Mouse (Mus musculus) MEL (cell line): ENCODE measurements around the gene Fut1. TPM values are rescaled to one million over a fixed set of nuclear protein-coding genes. Genes with fewer than 3 reads are reported as not detected.

Source experiments
- DNase-seq: peaks from one replicate; pipeline ENCODE4 v3.0.0; 2011; ENCODE audit warnings: low read depth, low spot score
- H3K27ac ChIP-seq: 2 replicates; pipeline ENCODE4 v1.5.1; 2012; ENCODE audit warnings: low read depth, mild to moderate bottlenecking, control low read depth, low read length, moderate library complexity; ENCODE audit not compliant: control insufficient read depth
- H3K27me3 ChIP-seq, 2 experiments: fragments of 150-350 bp in 1 of 2; sonication (generic) in 1 of 2; 2 replicates each; pipeline ENCODE4 v1.6.1; 2012; ENCODE audit warnings: low read length in 2 of 2, mild to moderate bottlenecking in 2 of 2, improper control_type of control experiment in 1 of 2, moderate library complexity in 1 of 2; ENCODE audit not compliant: insufficient read depth in 2 of 2, control insufficient read depth in 1 of 2
- H3K36me3 ChIP-seq, 2 experiments: 2 replicates each; pipeline ENCODE4 v1.6.1; 2012 to 2014; ENCODE audit warnings: low read length in 2 of 2, improper control_type of control experiment in 1 of 2, inconsistent platforms in 1 of 2, mild to moderate bottlenecking in 1 of 2; ENCODE audit not compliant: insufficient read depth in 2 of 2, control insufficient read depth in 1 of 2
- H3K4me1 ChIP-seq, 2 experiments: fragments of 150-350 bp in 1 of 2; sonication (generic) in 1 of 2; 2 replicates each; pipeline ENCODE4 v1.6.1; 2012; ENCODE audit warnings: low read length in 2 of 2, improper control_type of control experiment in 1 of 2, mild to moderate bottlenecking in 1 of 2; ENCODE audit not compliant: insufficient read depth in 2 of 2, control insufficient read depth in 1 of 2
- H3K4me3 ChIP-seq, 2 experiments: fragments of 150-350 bp in 1 of 2; sonication (generic) in 1 of 2; 2 replicates each; pipeline ENCODE4 v1.5.1; 2012; ENCODE audit warnings: low read depth in 2 of 2, low read length in 2 of 2, mild to moderate bottlenecking in 2 of 2, moderate library complexity in 2 of 2, control low read depth in 1 of 2, improper control_type of control experiment in 1 of 2; ENCODE audit not compliant: control insufficient read depth in 1 of 2, insufficient read depth in 1 of 2
- H3K79me2 ChIP-seq: 2 replicates; pipeline ENCODE4 v1.6.1; 2012; ENCODE audit warnings: mild to moderate bottlenecking, low read length, moderate library complexity; ENCODE audit not compliant: control insufficient read depth, poor library complexity, insufficient read depth
- H3K9ac ChIP-seq: 2 replicates; pipeline ENCODE4 v1.6.1; 2012; ENCODE audit warnings: low read depth, mild to moderate bottlenecking, control low read depth, low read length, moderate library complexity; ENCODE audit not compliant: control insufficient read depth, poor library complexity, severe bottlenecking
- H3K9me3 ChIP-seq: fragments of 150-350 bp; sonication (generic); replicated peaks from 2 replicates; pipeline ENCODE4 v1.6.1; 2012; ENCODE audit warnings: mild to moderate bottlenecking, low read length, improper control_type of control experiment, moderate library complexity; ENCODE audit not compliant: insufficient read depth
- CHD2 ChIP-seq: IDR thresholded peaks from 2 replicates; pipeline ENCODE4 v1.6.1; 2011; ENCODE audit warnings: low read length, improper control_type of control experiment
- E2F4 ChIP-seq: IDR thresholded peaks from 2 replicates; pipeline ENCODE4 v1.6.1; 2011; ENCODE audit warnings: low read depth, low read length, improper control_type of control experiment, borderline replicate concordance
- ETS1 ChIP-seq: IDR thresholded peaks from 2 replicates; pipeline ENCODE4 v1.6.1; 2012; ENCODE audit warnings: low read depth, mild to moderate bottlenecking, inconsistent platforms, low read length, improper control_type of control experiment, moderate library complexity
- GABPA ChIP-seq: IDR thresholded peaks from 2 replicates; pipeline ENCODE4 v1.6.1; 2012; ENCODE audit warnings: low read depth, mild to moderate bottlenecking, inconsistent platforms, low read length, improper control_type of control experiment, moderate library complexity
- HCFC1 ChIP-seq: IDR thresholded peaks from 2 replicates; pipeline ENCODE4 v1.6.1; 2012; ENCODE audit warnings: low read depth, mild to moderate bottlenecking, inconsistent platforms, low read length, improper control_type of control experiment, moderate library complexity
- JUND ChIP-seq: IDR thresholded peaks from 2 replicates; pipeline ENCODE4 v1.6.1; 2011; ENCODE audit warnings: low read depth, mild to moderate bottlenecking, improper control_type of control experiment, low read length
- KAT2A ChIP-seq: conservative IDR thresholded peaks from 2 replicates; pipeline ENCODE4 v1.6.1; 2012; ENCODE audit warnings: low read depth, low read length, improper control_type of control experiment, inconsistent platforms
- MAFK ChIP-seq: IDR thresholded peaks from 2 replicates; pipeline ENCODE4 v1.6.1; 2011; ENCODE audit warnings: low read depth, mild to moderate bottlenecking, low read length, improper control_type of control experiment, borderline replicate concordance
- MAX ChIP-seq: IDR thresholded peaks from 2 replicates; pipeline ENCODE4 v1.6.1; 2011; ENCODE audit warnings: low read length, improper control_type of control experiment
- MYB ChIP-seq: IDR thresholded peaks from 2 replicates; pipeline ENCODE4 v1.6.1; 2011; ENCODE audit warnings: mild to moderate bottlenecking, low read depth, low read length, improper control_type of control experiment
- MYC ChIP-seq: IDR thresholded peaks from 2 replicates; pipeline ENCODE4 v1.6.1; 2011; ENCODE audit warnings: low read depth, mild to moderate bottlenecking, low read length, improper control_type of control experiment, moderate library complexity
- POLR2A ChIP-seq, 2 experiments: IDR thresholded peaks; 2 replicates each; pipeline ENCODE4 v1.6.1; 2011 to 2012; ENCODE audit warnings: low read length in 2 of 2, mild to moderate bottlenecking in 2 of 2, control low read depth in 1 of 2, improper control_type of control experiment in 1 of 2, low read depth in 1 of 2, moderate library complexity in 1 of 2; ENCODE audit not compliant: control insufficient read depth in 1 of 2, insufficient read depth in 1 of 2, poor library complexity in 1 of 2
- POLR2AphosphoS2 ChIP-seq: IDR thresholded peaks from 2 replicates; pipeline ENCODE4 v1.6.1; 2011; ENCODE audit warnings: low read length, improper control_type of control experiment
- POLR2AphosphoS5 ChIP-seq: IDR thresholded peaks from 2 replicates; pipeline ENCODE4 v1.6.1; 2012; ENCODE audit warnings: low read depth, borderline replicate concordance, mild to moderate bottlenecking, inconsistent platforms, low read length, moderate library complexity, mixed read lengths
- RCOR1 ChIP-seq: IDR thresholded peaks from 2 replicates; pipeline ENCODE4 v1.6.1; 2012; ENCODE audit warnings: low read depth, mild to moderate bottlenecking, inconsistent platforms, low read length, improper control_type of control experiment
- SMC3 ChIP-seq: IDR thresholded peaks from 2 replicates; pipeline ENCODE4 v1.6.1; 2011; ENCODE audit warnings: low read depth, low read length, improper control_type of control experiment
- TCF12 ChIP-seq: IDR thresholded peaks from 2 replicates; pipeline ENCODE4 v1.6.1; 2014; ENCODE audit warnings: low read depth, mild to moderate bottlenecking, inconsistent platforms, low read length, improper control_type of control experiment, moderate library complexity
- ZKSCAN1 ChIP-seq: IDR thresholded peaks from 2 replicates; pipeline ENCODE4 v1.6.1; 2012; ENCODE audit warnings: low read depth, mild to moderate bottlenecking, inconsistent platforms, low read length, improper control_type of control experiment, moderate library complexity
- ZMIZ1 ChIP-seq: IDR thresholded peaks from 2 replicates; pipeline ENCODE4 v1.6.1; 2012; ENCODE audit warnings: low read depth, mild to moderate bottlenecking, inconsistent platforms, low read length, improper control_type of control experiment, moderate library complexity
- ZNF384 ChIP-seq: IDR thresholded peaks from 2 replicates; pipeline ENCODE4 v1.6.1; 2012; ENCODE audit warnings: low read depth, mild to moderate bottlenecking, inconsistent platforms, low read length, improper control_type of control experiment
- polyA plus RNA-seq, 2 experiments: library from polyadenylated mRNA; stranded (reverse) in 1 of 2; unstranded in 1 of 2; fragments of >175 nt in 1 of 2; fragments of >200 nt in 1 of 2; gene quantifications; 2 replicates each; pipeline versions ENCODE4 v1.2.1 to v1.2.4; 2012; ENCODE audit warnings: low replicate concordance in 2 of 2, low read depth in 1 of 2; ENCODE audit not compliant: insufficient read length in 2 of 2, insufficient read depth in 1 of 2, missing spikeins in 1 of 2
- total RNA-seq: library from RNA; depleted of rRNA; stranded (reverse); fragments of 300-350 nt; gene quantifications from 2 replicates; pipeline ENCODE4 v1.2.3, GENCODE M21; 2012

Gene Fut1
- total and polyA plus RNA-seq, 3 experiments, result 0.04 TPM; not detected in 2

- Histone ChIP-seq H3K4me1 (peaks cover 7 to 12% of the 10 kb centered on the region in 2 experiments), H3K27ac (no peak overlapping the region), H3K36me3 (peaks cover 0 to 9% of the 10 kb centered on the region in 2 experiments; a peak in 2 of 4 replicates), H3K79me2 (no peaks in the 10 kb centered on the region), H3K9me3 (no peaks in the 10 kb centered on the region), H3K27me3 (no peaks in the 10 kb centered on the region), H3K9ac (no peak overlapping the region), H3K4me3 (no peak overlapping the region)
- no peak for DNase-seq
- TF ChIP-seq POLR2AphosphoS5, result no peak
- TF ChIP-seq RCOR1, result no peak
- TF ChIP-seq GABPA, result no peak
- TF ChIP-seq ZMIZ1, result no peak
- TF ChIP-seq JUND, result no peak
- no peak for TF ChIP-seq KAT2A
- no peak for TF ChIP-seq ETS1
- no peak for TF ChIP-seq MAX
- no peak for TF ChIP-seq POLR2AphosphoS2
- TF ChIP-seq CHD2, result no peak
- no peak for TF ChIP-seq MAFK
- TF ChIP-seq POLR2A (IDR thresholded peaks at IDR 0.05; ENCODE audit: control insufficient read depth in 1 of 2, insufficient read depth in 1 of 2, low read depth in 1 of 2, low read length in 2 of 2, poor library complexity in 1 of 2), result no peak
- no peak for TF ChIP-seq SMC3
- TF ChIP-seq ZKSCAN1, result no peak
- no peak for TF ChIP-seq E2F4
- no peak for TF ChIP-seq TCF12
- TF ChIP-seq MYC, result no peak
- no peak for TF ChIP-seq ZNF384
- TF ChIP-seq HCFC1, result no peak
- no peak for TF ChIP-seq MYB
Observed at GRCm38 (mm10) chr7:45598960-45599879, 17.9 kb upstream of the Fut1 start.
